Mouse (Mus musculus) cerebellum, adult 2 months (tissue): ENCODE data around the gene Fbxo48.

Experiments used
- CTCF ChIP-seq: fragments of 200-500 bp; IDR thresholded peaks from 2 replicates; pipeline ENCODE4 v1.5.1; 2011; ENCODE audit warnings: low read depth, mild to moderate bottlenecking, control low read depth, low read length, moderate library complexity, borderline replicate concordance; ENCODE audit not compliant: insufficient read depth
- POLR2A ChIP-seq: fragments of 200-500 bp; IDR thresholded peaks from 2 replicates; pipeline ENCODE4 v1.6.1; 2011; ENCODE audit warnings: low read length, control low read depth, borderline replicate concordance; ENCODE audit not compliant: insufficient read depth

GRCm38 (mm10) chr11:16973086-16973485 is 21.9 kb downstream of the Fbxo48 start:
- TF ChIP-seq POLR2A (no peak), CTCF (no peak)
